Mouse (Mus musculus) CD4-positive helper T cell, adult 2 months (primary cell): ENCODE results near the gene Efna5.

Experiments
- DNase-seq: peaks from one replicate; pipeline ENCODE4 v3.0.0-alpha.2; 2012; ENCODE audit warnings: low read depth, missing footprints, low spot score

Gene Efna5

GRCm38 (mm10) chr17:62613232-62613631 lies 267.9 kb downstream of the Efna5 start:
- DNase-seq = no peak

DNA sequence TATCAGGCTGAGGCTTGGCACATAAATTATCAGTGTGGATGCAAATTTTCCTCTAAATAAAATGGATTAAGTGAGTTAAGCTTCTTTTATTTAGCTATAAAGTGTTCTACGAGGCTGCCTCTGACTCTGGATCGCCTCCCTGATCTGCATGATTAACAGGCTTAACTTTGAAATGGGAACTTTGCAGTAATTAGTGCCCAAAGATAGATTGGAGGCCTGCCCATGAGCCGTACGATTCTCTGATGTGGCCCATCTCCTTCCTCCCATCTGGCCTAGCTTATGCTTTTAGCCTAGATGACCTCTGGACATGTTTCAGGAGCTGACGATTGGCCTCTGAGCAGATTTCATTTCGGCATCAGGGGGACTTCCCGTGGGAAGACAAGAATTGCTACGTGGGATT lies 273.0 kb downstream of the Efna5 start:
- no peak for DNase-seq

DNA sequence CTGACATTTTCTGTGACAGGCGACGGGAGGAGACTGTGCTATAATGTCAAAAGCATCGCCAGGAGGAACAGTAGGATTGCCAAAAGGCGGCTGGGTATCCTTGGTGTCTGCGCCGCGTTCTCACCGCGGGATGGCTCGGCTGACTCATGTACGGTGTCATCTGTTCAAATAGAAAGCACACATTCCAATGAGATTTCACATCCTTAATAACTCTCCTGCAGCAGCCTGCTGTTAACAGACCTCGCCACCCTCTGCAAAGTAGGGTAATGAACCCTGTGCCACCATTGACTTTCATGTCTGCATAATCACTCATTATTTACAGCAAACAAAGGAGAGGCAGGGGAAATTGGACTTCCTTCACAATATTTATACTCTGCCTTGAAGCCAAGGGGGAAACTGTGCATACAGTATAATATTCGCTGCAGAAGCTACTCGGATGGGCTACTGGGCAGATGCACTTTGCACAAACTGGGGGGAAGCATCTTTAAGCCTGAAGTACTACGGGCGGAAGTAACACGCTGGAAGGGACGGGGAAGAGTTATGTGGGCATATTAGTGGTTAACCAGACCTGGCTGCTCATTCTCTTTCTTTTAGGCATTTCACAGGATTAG lies 273.7 kb downstream of the Efna5 start:
- no peak for DNase-seq

- DNase-seq = no peak
Measured at GRCm38 (mm10) chr17:62606681-62607080, 274.4 kb downstream of the Efna5 start.

DNA sequence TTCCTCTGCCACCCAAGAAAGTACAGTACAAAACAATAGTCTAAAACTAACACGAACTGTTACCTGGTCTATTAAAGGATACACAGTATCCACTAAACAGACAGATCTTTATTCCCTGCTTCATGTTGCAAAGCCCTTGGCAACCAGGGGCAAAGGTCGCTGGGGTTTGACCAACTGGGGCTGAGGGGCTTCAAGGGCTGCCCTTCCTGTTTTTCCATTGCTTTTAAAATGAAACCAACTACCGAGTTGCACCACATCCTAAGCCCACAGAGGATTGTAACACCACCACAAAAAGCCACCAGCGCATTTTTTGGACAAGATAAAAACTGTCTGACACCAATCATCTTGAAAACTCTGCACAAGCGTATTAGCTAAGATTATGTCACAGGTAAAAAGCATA lies 276.8 kb downstream of the Efna5 start:
- no peak for DNase-seq

DNA sequence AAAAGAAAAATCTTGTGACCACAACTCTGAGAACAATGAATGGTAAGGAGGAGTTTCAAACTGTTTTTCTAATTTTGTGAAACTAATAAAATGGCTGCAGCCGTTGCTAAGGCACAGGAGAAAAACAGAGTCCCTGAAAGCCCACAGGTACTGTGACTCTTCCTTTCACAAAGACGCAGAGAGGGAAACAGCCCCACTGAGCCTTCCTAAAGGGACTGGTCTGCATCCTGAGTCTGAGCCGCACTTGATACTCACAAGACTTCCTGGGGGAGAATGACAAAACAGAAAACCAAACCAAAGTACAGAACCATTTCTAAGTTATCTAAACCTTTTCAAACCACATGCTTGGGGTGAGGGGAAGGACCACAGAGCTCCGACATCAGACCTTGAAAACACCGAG lies 277.5 kb downstream of the Efna5 start:
- DNase-seq = no peak

GRCm38 (mm10) chr17:62598716-62599490 lies 282.2 kb downstream of the Efna5 start:
- DNase-seq = no peak

DNA sequence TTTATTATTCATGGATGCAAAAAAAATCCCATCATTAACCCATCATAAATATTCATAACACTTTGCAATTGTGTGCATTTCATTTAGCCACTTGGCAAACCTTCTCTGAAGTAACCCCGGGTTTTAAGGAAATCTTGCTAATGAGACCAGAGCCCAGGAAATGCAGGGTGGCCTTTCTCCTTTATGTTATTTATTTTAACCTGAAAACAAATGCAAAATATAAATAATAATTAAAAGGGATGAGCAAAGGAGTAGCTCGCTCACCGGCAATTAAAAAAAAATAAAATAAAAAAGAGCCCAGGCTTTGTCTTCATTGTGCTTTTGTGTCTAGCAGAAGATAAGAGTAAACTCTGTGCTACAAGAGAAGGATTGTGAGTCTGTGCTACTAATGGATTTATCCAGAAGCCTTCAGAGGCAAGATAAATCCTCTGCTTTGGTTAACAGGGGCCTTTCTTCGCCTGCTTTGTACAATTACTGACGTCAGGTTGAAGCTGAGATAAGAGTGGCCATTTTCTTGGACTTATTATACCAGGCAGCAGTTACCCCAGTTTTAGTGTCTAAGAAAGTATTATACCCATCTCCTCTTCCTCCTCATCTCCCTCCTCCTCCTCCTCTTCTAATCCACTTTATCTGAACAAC lies 288.6 kb downstream of the Efna5 start:
- no peak for DNase-seq

GRCm38 (mm10) chr17:62591581-62592435 lies 289.3 kb downstream of the Efna5 start:
- no peak for DNase-seq

DNA sequence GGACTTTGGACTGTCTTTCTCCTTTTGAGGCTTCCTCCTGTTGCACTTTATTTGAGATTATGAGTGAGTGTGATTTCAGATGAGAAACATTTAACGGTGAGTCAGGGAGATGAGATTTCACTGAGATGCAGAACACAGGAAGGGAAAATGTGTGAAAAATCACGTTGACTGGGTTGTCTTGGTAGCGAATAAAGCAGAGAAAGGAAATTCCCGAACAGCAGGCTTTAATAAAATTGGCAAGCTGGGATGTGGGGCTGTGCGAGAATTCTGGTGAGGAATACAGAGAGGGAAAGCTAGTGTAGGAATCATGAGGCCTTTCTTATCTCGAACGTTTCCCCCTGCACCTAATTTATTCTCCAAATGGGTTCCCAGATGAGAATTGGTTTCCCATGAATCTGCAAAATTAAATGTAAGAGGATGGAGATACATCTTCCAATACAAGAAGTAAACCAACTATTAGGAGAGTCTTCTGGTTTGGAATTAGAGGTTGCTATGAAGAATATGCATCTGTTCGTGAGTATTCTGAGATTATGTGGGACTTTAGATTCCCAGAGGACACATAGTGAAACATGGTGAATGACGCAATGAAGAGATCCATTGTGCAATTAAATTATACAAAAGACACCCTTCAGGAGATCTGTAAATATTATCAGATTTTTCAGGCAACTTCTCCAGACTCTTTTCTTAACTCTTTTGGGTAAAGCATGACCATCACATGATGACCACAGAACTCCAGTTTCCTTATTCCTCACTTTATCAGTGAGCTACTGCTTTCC lies 290.2 kb downstream of the Efna5 start:
- DNase-seq = no peak

- DNase-seq = no peak
Measured at GRCm38 (mm10) chr17:62580127-62580526, 301.0 kb downstream of the Efna5 start.

GRCm38 (mm10) chr17:62579618-62580017 lies 301.5 kb downstream of the Efna5 start:
- no peak for DNase-seq

- DNase-seq = no peak
Measured at GRCm38 (mm10) chr17:62574499-62575265, 306.4 kb downstream of the Efna5 start.

DNA sequence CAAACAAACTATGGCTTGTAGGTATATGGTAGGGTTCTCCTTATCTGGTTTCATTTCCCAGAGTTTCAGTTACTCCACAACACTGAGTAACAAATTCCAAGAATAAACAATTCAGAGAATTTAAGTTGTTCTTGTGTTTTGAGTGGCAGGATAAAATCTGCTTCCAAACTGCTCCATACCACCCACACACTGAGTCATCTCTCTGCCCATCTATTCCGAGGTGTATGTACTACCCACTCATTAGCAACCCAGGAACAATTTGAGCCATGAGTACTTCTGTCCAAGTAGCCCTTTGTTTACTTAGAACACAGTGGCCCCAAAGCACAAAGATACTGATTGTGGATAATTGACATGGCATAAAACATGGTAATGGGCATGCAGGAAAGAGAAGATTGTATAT lies 311.0 kb downstream of the Efna5 start:
- DNase-seq = no peak

- no peak for DNase-seq
Measured at GRCm38 (mm10) chr17:62568019-62568418, 313.1 kb downstream of the Efna5 start.

DNA sequence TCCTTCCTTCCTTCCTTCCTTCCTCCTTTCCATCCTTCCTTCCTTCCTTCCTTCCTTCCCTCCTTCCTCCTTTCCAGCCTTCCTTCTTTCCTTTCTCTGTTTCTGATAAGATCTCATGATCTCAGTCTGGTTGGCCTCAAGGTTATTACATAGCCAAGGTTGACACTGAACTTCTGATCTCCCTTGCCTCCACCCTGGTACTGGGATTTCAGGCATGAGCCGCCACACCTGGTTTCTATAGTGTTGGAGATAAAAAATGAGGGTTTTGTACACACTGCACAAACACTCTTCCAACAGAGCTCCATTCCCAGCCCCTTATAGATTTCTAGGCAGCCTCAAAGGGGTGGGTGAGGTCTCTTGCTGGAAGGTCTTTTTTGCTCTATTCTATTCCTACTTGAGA lies 315.5 kb downstream of the Efna5 start:
- no peak for DNase-seq

DNA sequence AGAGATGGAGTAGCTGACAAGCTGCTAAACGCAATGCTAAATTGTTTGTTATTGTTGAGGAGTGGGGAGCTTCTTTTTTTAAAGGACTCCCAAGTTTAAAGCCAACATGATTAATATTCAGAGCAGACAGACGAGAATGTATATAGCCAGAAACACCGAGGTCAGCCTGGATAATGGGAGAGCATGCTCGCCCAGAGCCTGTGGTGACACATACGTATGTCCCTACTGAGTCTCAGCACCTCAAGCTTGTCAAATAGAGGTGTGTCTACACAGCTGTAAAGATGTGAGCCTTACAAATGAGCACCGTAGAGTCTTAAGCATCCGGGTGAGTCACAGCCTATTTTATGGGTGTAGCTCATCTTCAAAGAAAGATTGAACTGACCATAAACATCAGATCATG lies 318.7 kb downstream of the Efna5 start:
- no peak for DNase-seq

DNA sequence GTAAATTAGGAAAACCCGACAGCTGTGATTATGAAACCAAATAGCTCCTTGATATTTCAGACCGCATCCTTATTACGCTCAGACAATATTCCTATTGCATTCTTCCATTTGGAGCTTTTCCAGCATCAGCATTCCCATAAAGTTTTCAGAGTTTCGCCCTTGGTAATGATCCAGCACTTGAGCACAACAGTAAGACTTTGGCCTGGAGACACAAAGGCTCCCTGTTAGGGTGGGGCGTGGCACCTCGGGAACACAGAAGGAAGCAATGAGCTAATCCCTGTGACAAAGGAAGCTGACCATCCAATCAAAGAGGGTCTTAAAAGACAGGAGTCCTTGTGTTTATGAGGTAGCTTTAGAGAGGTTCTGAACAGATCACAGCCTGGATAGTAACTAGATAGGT lies 323.9 kb downstream of the Efna5 start:
- no peak for DNase-seq
